In the genomic region with DNA sequence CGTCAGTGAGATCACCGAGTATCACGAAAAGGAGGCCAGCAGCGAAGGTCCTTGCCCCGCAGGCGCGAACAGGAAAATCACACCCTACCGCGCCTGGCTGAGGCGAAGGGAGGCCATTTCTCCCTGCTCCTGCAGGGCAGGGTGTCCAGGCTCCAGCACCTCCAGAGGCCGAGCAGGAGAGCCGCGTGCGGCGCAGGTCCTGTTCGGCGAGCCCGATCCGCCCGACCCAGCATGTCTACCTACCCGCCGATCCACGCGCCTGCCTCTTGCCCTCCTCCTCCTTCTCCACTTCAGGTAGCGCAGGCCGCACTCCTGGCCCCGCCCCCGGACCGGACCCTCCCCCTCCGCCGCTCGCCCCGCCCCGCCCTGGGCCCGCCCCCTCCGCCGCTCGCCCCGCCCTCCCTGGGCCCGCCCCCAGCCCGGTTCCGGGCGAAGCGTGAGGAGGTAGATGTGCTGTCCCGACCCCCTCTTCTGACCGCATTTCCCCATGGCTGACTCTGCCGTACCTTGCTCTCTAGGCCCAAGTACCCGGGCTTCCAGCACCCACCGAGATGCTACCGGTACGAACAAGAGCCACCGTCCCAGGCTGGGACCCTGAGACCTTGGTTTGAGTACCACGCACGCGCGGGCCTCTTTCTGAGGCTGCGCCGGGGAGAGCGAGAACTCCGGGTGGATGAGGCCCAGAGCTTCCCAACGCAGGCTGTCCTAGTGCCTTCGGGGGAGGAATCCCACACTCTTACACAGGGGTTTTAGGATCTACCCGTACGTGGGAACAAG, we compare ENCODE assay signal across 8 mouse cellular contexts. TPM values are rescaled to one million over a fixed set of nuclear protein-coding genes. Genes with fewer than 3 reads are reported as not detected.
DNase-seq lines count a peak whose midpoint lies in the region; ATAC-seq lines count a peak whose summit lies in the region.

A gene (plus strand): TSS at position 73 of the 777 bp plus-strand sequence.
A gene (minus strand): TSS at position 588 of the 777 bp plus-strand sequence.

- WGBS in heart, embryonic 13.5 days = under 1% methylated on average over 53 of the region's 64 CpGs
- WGBS in liver, embryonic 12.5 days (ENCODE audit: insufficient replicate concordance) = 1% methylated on average over 58 of the region's 64 CpGs
- WGBS in stomach, embryonic 15.5 days = under 1% methylated on average over 44 of the region's 64 CpGs

- H3K27ac ChIP-seq in brown adipose tissue, adult 24 weeks (replicated peaks; ENCODE audit: low read depth, low read length) = peak within 1 kb of the TSS; percentile 81
- H3K27ac ChIP-seq in heart, embryonic 13.5 days (replicated peaks) = peak within 1 kb of the TSS; percentile 90
- peak within 1 kb of the TSS; percentile 81 for H3K27ac ChIP-seq in liver, embryonic 12.5 days
- H3K27ac ChIP-seq in stomach, embryonic 15.5 days = peak within 1 kb of the TSS; percentile 89

- H3K9ac ChIP-seq in heart, embryonic 13.5 days = peak within 1 kb of the TSS; percentile 87
- peak within 1 kb of the TSS; percentile 83 for H3K9ac ChIP-seq in liver, embryonic 12.5 days
- H3K9ac ChIP-seq in stomach, embryonic 15.5 days = peak within 1 kb of the TSS; percentile 77

- peaks cover 29% of the 10 kb centered on the region for H3K36me3 ChIP-seq in heart, embryonic 13.5 days
- H3K36me3 ChIP-seq in liver, embryonic 12.5 days = peaks cover 20% of the 10 kb centered on the region
- 0 out of 2 replicates have a peak, but pooled peaks cover 2% of the 10 kb centered on the region for H3K36me3 ChIP-seq in stomach, embryonic 15.5 days

- 0 out of 2 replicates have a peak, but pooled peaks cover 3% of the 10 kb centered on the region for H3K4me1 ChIP-seq in brown adipose tissue, adult 24 weeks (ENCODE audit: control insufficient read depth, insufficient read depth, insufficient read length, low read length)
- peaks cover 11% of the 10 kb centered on the region for H3K4me1 ChIP-seq in heart, embryonic 13.5 days
- peaks cover 12% of the 10 kb centered on the region for H3K4me1 ChIP-seq in liver, embryonic 12.5 days
- H3K4me1 ChIP-seq in stomach, embryonic 15.5 days = no peaks in the 10 kb centered on the region

- peak; percentile 89 for DNase-seq in CD4-positive, CD25-positive, alpha-beta regulatory T cell, adult 2 months (ENCODE audit: low read depth, low spot score)
- DNase-seq in fat pad, adult 2 months (ENCODE audit: extremely low read depth, low read depth, low spot score) = peak; percentile 16
- peak; percentile 92 for DNase-seq in kidney, postnatal 10 days
- peak; percentile 72 to 81 for DNase-seq in natural killer cell, adult 2 months (ENCODE audit: low spot score in 2 of 2)

- ATAC-seq in heart, embryonic 13.5 days (ENCODE audit: extremely low read depth, insufficient number of reproducible peaks, low FRiP score, low TSS enrichment) = peak; percentile 93
- peak; percentile 96 for ATAC-seq in liver, embryonic 12.5 days
- peak; percentile 95 for ATAC-seq in stomach, embryonic 15.5 days (ENCODE audit: insufficient read depth, low FRiP score, low read depth)

- H3K4me3 ChIP-seq in brown adipose tissue, adult 24 weeks (ENCODE audit: insufficient read depth, low read depth, low read length) = peak within 1 kb of the TSS; percentile 99
- H3K4me3 ChIP-seq in heart, embryonic 13.5 days = peak within 1 kb of the TSS; percentile 77
- H3K4me3 ChIP-seq in liver, embryonic 12.5 days = peak within 1 kb of the TSS; percentile 77
- H3K4me3 ChIP-seq in stomach, embryonic 15.5 days (replicated peaks) = peak within 1 kb of the TSS; percentile 77

- H3K4me2 ChIP-seq in heart, embryonic 13.5 days = peak within 1 kb of the TSS; percentile 81
- peak within 1 kb of the TSS; percentile 90 for H3K4me2 ChIP-seq in liver, embryonic 12.5 days
- peak within 1 kb of the TSS; percentile 76 for H3K4me2 ChIP-seq in stomach, embryonic 15.5 days

- no peaks in the 10 kb centered on the region for H3K9me3 ChIP-seq in heart, embryonic 13.5 days
- no peaks in the 10 kb centered on the region for H3K9me3 ChIP-seq in liver, embryonic 12.5 days (replicated peaks)
- H3K9me3 ChIP-seq in stomach, embryonic 15.5 days = no peaks in the 10 kb centered on the region

- no peaks in the 10 kb centered on the region for H3K27me3 ChIP-seq in heart, embryonic 13.5 days (replicated peaks)
- no peaks in the 10 kb centered on the region for H3K27me3 ChIP-seq in liver, embryonic 12.5 days (replicated peaks)
- no peaks in the 10 kb centered on the region for H3K27me3 ChIP-seq in stomach, embryonic 15.5 days (replicated peaks)

RNA-seq across cellular contexts. Expression of the first gene that starts in this region (rescaled TPM):
- polyA plus RNA-seq in brown adipose tissue, adult 24 weeks (2012; ENCODE audit: insufficient read depth, insufficient read length, missing spikeins) = 11.4 and 15.0 TPM in 2 replicates
- polyA plus RNA-seq in heart, embryonic 13.5 days (2015; fragmentation: Nextera tagmentation; extraction: Ambion mirVana) = 10.2 and 11.7 TPM in 2 replicates
- 9.1 and 10.6 TPM in 2 replicates for polyA plus RNA-seq in liver, embryonic 12.5 days (2016; fragmentation: Nextera tagmentation; extraction: Ambion mirVana)
- polyA plus RNA-seq in stomach, embryonic 15.5 days (2015; fragmentation: Nextera tagmentation; extraction: Ambion mirVana) = 16.3 and 17.5 TPM in 2 replicates

RNA-seq across cellular contexts. Expression of the second gene that starts in this region (rescaled TPM):
- polyA plus RNA-seq in brown adipose tissue, adult 24 weeks (2012; ENCODE audit: insufficient read depth, insufficient read length, missing spikeins) = 6.3 and 11.4 TPM in 2 replicates
- 18.7 and 22.9 TPM in 2 replicates for polyA plus RNA-seq in heart, embryonic 13.5 days (2015; fragmentation: Nextera tagmentation; extraction: Ambion mirVana)
- polyA plus RNA-seq in liver, embryonic 12.5 days (2016; fragmentation: Nextera tagmentation; extraction: Ambion mirVana) = 10.3 and 12.2 TPM in 2 replicates
- 26.1 and 27.5 TPM in 2 replicates for polyA plus RNA-seq in stomach, embryonic 15.5 days (2015; fragmentation: Nextera tagmentation; extraction: Ambion mirVana)

Comparison
In these comparisons a context has a peak if more than half of its experiments do, and no peak if none do; other contexts are left out.
1. Peak in every context shown above with its lines: DNase-seq, ATAC-seq, H3K4me3 ChIP-seq and H3K27ac ChIP-seq.
2. DNase-seq: peak in every context shown above with its lines; median percentile 92 in kidney, postnatal 10 days; 89 in CD4-positive, CD25-positive, alpha-beta regulatory T cell, adult 2 months; 76 in natural killer cell, adult 2 months; 16 in fat pad, adult 2 months.